Mouse (Mus musculus): ENCODE measurements at regions not wholly inside any gene's neighbourhood (a gene's known extent, or its start where the extent isn't known, plus 50 kb on each side); places are given as distances from the start of the nearest gene placed in this dataset.

DNA sequence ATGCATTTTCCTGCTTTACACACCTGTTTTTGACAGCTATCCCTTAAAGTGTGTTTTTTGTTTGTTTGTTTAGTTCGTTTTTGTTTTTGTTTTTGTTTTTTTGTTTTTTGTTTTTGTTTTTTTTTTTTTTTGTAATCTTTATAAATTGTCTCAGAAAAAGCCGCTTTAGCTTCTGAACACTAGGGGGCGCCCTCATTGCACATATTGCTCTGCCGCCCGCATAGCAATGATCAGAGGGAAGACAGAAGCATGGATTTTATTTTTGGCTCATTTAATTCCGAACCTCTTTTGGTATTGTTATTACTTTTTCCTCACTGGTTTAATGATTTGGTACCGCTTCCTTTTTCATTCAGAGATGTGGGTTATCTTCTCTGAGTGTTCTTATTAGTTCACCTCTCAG lies 569.9 kb upstream of the Gm10800 start:
- no peaks in the 10 kb centered on the region for H3K27me3 ChIP-seq (ENCODE audit: insufficient read depth, low read length)
- H3K36me3 ChIP-seq (ENCODE audit: insufficient read depth, low read length): no peaks in the 10 kb centered on the region
- whole genome bisulfite sequencing: 5% methylated on average over 7 of the region's 7 CpGs
- no peaks in the 10 kb centered on the region for H3K4me1 ChIP-seq (ENCODE audit: insufficient read depth, low read length)
- H3K9ac ChIP-seq (replicated peaks; ENCODE audit: low read length): no peak overlapping the region
- H3K9me3 ChIP-seq (ENCODE audit: low read length): no peaks in the 10 kb centered on the region
- DNase-seq (ENCODE audit: low spot score): peak; percentile 83
- no peak overlapping the region for H3K4me3 ChIP-seq (ENCODE audit: low read length)
- no peak overlapping the region for H3K27ac ChIP-seq
- peak; percentile 76 for TF ChIP-seq CTCF (IDR thresholded peaks at IDR 0.05; ENCODE audit: low read depth)
- peak overlapping the region; percentile 27; the same call in 1 of the 2 replicates for H3K4me2 ChIP-seq (ENCODE audit: low read depth, low read length)
- no peak for ATAC-seq

Data from hindbrain, postnatal 0 days (tissue).